In the genomic region with DNA sequence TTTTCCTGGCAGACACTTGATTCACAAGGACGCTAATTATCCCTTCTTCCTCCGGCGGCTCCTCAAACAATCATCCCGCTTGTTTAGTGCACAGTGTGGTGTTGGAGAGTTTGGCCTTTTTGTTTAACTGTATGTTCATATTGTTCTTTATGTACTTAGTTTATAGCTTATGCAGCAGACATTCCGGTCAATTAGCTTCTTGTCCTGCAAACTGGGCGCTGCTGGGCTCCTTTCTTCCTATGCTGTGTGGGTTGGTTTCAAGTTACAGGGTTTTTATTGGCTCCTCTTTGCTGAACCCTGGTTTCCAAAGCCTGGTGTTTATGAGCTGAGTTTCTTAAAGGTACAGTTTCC, we compare ENCODE assay signal across 8 mouse cellular contexts.
DNase-seq lines count a peak whose midpoint lies in the region; ATAC-seq lines count a peak whose summit lies in the region.

No protein-coding gene starts in this region.

- DNase-seq in lung, postnatal 25 days (ENCODE audit: low spot score), result no peak
- peak; percentile 58 to 60 for DNase-seq in heart, adult 18-20 months
- DNase-seq in kidney, adult 11 months, result peak; percentile 64
- peak; percentile 38 for DNase-seq in lung, postnatal 10 days
- DNase-seq in yolk sac, embryonic 10.5 days (ENCODE audit: low spot score), result peak; percentile 40
- no peak for DNase-seq in left cerebral cortex, postnatal 36 days (ENCODE audit: low spot score in 2 of 2)
- no peak for DNase-seq in thymus, postnatal 25 days

- H3K4me2 ChIP-seq in lung, embryonic 15.5 days, result peak overlapping the region; percentile 45

- H3K36me3 ChIP-seq in lung, embryonic 15.5 days, result no peaks in the 10 kb centered on the region

- no peaks in the 10 kb centered on the region for H3K27me3 ChIP-seq in lung, embryonic 15.5 days

- intact Hi-C loops in left cerebral cortex, postnatal 36 days (cut with DNase I), result no loop called here

- H3K9me3 ChIP-seq in lung, embryonic 15.5 days, result no peaks in the 10 kb centered on the region

- peak; percentile 64; the same call in 1 of the 2 replicates for ATAC-seq in lung, embryonic 15.5 days (ENCODE audit: borderline replicate concordance, extremely low read depth, low FRiP score, low TSS enrichment)

- H3K27ac ChIP-seq in lung, embryonic 15.5 days, result peak overlapping the region; percentile 82

- H3K9ac ChIP-seq in lung, embryonic 15.5 days, result no peak overlapping the region

- peak overlapping the region; percentile 18 for H3K4me3 ChIP-seq in lung, embryonic 15.5 days

- peaks cover 51% of the 10 kb centered on the region for H3K4me1 ChIP-seq in lung, embryonic 15.5 days

- 4% methylated on average over 6 of the region's 6 CpGs for WGBS in lung, embryonic 15.5 days

Comparison
In these comparisons a context has a peak if more than half of its experiments do, and no peak if none do; other contexts are left out.
1. DNase-seq: peak in heart, adult 18-20 months (2 of 2), kidney, adult 11 months (single experiment), lung, postnatal 10 days (single experiment) and yolk sac, embryonic 10.5 days (single experiment); none in lung, postnatal 25 days (single experiment), left cerebral cortex, postnatal 36 days (0 of 2) and thymus, postnatal 25 days (single experiment).